Mouse (Mus musculus): Measurements from ENCODE around the gene Uchl1.

- TF ChIP-seq POLR2A (IDR thresholded peaks at IDR 0.05; ENCODE audit: borderline replicate concordance, extremely low read depth, low read depth, low read length): no peak
- TF ChIP-seq CTCF (IDR thresholded peaks at IDR 0.05; ENCODE audit: insufficient read depth, low read length): no peak
These were observed 54.9 kb downstream of the Uchl1 start for GRCm38 (mm10) chr5:66730621-66731301.

Data from lung, adult 2 months (tissue).